Mouse (Mus musculus) embryo, embryonic 10 days (tissue): ENCODE data around the gene Ccdc65.

Experiments
- DNase-seq: peaks from one replicate; pipeline ENCODE4 v3.0.0-alpha.2; 2015; ENCODE audit warnings: low spot score

Gene Ccdc65

DNA sequence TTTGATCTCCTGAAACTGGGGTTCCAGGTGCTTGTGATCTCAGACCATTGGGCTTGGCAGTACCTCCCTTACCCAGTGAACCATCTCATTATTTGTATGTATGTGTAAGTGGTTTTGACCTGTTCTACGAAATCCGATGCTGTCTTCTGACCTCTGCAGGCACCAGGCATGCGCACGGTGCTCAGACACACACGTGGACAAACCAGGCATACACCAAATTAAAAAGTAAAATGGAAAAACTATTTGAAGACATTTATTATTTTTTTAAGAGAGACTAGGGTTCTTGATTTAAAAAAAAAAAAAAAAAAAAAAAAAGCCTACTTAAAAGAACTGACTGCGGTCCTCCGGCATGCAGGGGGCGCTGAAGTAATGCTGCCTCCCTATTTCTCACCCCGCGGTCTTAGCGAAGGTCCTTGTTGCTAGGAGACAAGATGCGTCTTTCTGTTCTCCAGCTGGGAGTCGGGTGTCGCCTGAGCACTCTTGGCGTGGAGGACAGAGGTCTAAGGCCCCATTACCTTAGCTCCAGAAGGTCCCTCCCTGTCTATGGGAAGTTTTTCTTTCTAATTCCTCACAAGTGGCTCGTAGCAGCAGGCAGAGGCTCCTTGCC lies at the start of gene Ccdc65:
Ccdc65 (plus strand) TSS at position 442 of the 607 bp plus-strand sequence.
- DNase-seq: peak; percentile 92

DNA sequence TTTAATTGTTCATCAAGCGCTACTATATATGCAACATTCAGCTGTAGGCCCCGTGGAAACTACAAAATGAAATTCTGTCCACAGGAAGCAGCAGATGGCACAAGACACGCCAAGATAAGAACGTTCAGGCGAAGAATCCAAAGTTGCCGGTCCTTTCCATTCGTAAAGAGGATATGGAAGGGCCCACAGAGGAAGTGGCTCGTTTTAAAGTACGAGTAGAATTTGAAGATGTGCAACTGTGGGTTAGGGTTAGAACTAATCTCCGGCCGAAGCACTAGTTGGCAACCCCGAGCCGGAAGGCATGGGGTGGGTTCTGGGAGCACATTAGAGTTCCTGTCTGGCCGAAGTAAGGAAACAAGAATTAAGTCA lies 45.8 kb upstream of the Ccdc65 start:
- DNase-seq: no peak

DNA sequence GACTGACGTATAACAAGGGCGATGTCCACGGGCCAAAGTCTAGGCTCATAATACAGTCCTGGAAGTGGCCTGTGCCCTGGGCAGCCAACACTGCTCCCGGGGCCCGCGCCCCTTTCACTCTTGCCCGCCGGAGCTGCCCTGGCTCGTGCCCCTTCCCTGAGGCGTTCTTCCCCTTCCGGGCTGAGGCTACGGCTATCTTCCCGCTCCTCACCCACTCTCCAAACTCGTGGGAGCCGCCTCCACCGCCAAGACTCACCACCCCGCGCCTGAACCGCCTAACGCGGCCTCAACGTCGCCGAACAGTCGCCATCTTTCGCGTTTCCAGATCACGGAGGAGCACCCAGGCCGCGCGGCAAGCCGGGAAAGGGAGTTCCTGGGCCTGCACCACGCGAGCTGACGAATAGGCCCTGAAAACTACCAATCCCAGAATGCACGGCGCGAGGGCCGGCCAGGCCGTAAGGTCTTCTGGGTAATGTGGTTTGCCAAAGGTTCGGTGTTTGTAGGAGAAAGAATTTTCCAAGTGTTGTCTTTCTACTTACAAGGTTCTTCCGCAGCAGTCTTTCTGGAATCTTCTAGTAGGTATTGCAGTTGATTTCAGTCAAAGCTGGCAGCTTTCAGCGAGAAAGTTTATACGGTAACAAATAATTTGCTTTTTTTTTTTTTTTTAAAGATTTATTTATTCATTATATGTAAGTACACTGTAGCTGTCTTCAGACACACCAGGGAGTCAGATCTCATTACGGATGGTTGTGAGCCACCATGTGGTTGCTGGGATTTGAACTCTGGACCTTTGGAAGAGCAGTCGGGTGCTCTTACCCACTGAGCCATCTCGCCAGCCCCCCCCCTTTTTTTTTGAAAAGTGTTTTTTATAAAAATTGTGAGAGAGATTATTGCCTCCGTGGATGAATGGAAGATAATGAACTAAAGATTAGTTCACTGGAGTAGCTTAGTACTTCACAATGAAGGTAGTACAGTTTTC lies 45.2 kb upstream of the Ccdc65 start, which contains the start of gene Ddx23:
Ddx23 (minus strand) TSS at position 328 of the 979 bp plus-strand sequence.
- DNase-seq: peak; percentile 99

DNA sequence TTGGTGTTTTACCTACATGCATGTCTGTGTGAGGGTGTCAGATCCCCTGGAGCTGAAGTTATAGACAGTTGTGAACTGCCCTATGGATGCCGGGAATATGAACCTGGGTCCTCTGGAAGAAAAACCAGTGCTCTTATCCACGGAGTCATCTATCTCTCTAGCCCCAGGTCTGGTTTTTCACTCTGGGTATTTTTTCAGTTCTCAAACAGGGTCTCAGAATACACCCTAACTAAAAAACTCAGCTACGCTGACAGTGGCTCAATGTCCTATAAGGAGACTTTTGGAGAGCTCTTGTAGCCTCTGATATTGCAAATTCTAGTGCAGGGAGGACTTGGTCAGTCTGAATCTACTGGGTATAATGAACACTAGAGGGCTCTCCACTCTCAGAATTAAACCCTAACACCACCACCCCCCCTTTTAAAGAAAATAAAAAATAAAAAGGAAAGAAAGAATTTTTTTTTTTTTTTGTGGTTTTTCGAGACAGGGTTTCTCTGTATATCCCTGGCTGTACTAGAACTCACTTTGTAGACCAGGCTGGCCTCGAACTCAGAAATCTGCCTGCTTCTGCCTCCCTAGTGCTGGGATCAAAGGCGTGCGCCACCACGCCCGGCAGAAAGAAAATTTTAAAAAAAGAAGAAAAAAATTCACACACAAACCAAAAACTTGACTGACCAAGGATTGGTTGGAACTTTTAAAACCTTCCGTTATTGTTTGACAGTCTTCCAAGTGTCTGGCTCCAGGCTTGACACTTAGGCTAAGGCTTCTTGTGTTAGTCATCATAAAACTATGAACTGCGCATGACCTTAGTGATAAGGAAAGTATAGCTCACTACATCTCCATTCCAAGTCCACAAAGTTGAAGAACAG lies 43.7 kb upstream of the Ccdc65 start:
- DNase-seq: no peak

DNA sequence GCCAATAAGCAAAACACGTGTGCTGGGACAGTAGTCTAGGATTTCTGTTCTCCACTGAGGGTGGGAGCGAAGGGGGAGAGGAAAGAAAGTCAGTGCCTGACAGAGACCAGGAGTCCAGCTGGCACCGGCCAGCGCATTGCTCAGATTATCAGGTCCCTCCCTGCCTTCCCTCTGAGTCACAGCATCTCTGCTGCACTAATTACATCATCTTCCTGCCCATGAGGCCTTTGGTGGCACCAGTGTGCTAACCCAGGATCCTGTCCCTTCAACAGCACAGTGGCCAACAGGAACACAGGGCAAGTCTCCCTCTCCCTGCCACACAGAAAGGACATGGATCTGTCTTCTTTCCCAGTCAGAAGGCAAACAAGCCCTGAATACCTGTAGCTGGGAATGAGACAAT lies 35.4 kb upstream of the Ccdc65 start:
- no peak for DNase-seq

DNA sequence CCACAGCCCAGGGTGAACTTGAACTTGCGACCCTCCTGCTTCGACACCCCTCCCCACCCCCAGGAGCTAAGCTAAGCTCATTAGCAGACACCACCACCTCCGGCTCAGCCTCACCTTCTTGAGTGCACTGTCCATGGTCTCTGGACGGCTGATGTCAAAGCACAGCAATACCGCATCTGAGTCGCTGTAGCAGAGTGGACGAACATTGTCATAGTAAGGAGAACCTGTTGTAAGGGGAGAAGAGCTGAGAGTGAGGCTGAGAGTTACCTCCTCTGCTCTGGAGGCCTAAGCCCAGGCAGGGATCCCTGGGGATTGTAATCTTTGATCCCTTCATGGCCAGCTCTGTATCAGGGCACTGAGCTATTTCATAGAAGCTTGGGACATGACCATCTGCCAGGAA lies 34.3 kb upstream of the Ccdc65 start:
- DNase-seq: no peak

DNA sequence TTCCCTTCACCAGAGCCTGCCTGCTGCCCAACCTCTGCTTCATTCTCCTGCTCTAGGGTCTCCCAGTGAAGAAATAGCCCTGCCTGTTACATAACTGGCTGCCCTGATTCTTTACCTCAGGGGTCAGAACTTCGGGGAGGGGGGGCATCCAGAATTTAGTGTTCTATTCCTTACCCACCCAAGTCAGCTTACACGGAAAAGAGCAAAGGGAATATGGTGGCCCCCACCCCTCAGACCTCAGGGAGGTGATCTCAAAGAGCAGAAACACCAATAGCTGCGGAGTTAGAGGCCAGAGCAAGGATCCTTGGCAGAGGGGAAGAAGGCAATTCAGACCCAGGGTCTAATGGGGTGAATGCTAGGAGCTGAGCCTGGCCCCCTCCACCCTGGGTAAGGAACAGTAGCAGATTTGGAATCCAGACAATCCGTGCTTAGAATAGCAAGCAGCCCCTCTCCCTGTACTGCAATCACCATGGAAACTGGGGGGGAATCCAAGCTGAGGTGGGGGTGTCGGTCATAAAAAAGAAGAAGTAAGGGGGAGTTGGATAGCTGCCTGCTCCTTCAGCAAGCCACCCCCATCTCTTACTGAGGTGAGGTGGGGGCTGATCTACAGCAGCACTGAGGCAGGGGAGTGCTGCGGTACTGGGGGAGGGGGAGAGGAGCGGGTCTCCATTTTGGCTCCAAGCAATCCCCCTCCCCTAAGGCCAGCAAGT lies 33.6 kb upstream of the Ccdc65 start:
- peak; percentile 26 for DNase-seq

DNA sequence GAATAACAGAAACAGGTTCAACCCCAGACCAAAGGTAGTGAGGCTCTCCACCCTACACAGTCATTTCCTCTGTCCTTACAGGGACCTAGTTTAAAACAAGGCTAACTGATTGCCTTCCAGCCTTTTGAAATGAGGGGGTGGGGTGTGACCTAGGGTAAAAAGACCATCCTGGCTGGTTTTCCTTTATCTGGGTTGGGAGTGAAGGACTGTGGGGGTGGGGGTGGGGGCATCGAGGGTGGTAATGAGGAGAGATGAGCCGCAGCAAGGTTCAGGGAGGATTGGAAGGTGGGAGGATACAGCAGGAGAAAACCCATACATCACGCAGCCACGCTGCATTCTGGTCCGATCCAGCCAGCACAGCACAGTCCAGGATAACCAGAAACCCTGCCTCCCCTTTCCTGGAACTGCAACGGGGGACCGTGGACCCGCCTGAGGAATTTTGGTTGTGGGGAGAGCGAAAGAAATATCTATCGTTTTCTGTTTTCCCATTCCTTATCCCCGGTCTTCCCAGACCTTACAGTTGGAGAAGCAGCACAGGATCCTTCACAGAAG lies 32.9 kb upstream of the Ccdc65 start:
- DNase-seq: no peak

DNA sequence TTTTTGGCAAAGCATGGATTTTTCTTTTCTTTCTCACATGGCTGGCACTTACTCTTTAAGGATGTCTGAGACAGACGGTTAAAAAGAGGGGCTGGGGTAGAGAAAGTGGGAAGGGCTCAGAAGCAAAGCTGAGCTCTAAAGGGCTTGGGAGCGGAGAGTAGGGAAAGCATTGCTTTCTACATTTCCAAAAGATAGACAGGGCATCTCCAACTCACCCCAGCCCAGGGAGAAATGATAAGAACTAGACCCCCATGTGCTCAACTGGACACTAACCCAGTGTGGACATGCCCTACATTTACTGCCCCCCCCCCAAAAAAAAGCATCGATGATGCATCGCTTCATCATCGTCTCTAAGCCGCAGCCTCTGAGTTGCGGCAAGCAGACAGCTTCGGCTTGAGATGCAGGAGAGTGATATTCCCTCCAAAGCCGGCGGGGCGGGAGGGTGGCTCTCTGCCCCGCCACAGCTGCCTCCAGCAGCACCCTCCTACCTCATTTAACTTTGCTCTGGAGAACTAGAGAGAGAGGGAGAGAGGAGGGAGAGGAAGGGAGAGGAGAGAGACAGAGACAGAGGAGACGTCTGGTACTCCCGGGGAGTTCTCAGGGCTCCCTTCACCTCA lies 32.3 kb upstream of the Ccdc65 start:
- DNase-seq: no peak

DNA sequence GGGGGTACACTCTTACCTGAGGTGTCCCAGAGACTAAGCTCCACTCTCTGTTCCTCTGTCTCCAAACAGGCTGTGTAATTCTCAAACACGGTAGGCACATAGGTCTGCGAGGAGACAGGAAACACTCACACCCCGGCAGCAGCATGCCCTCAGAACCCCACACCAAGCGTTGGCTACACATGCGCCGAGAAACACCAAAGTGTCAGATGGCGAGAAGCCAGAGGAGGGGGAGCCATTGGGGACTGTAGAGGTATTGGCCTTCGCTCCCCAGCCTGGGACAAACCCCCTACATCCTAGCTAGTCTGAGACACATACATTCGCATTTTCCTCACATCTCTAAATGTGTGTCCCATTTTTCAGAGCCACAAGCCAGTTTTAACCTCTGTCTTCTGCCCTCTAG lies 31.5 kb upstream of the Ccdc65 start:
- no peak for DNase-seq

DNA sequence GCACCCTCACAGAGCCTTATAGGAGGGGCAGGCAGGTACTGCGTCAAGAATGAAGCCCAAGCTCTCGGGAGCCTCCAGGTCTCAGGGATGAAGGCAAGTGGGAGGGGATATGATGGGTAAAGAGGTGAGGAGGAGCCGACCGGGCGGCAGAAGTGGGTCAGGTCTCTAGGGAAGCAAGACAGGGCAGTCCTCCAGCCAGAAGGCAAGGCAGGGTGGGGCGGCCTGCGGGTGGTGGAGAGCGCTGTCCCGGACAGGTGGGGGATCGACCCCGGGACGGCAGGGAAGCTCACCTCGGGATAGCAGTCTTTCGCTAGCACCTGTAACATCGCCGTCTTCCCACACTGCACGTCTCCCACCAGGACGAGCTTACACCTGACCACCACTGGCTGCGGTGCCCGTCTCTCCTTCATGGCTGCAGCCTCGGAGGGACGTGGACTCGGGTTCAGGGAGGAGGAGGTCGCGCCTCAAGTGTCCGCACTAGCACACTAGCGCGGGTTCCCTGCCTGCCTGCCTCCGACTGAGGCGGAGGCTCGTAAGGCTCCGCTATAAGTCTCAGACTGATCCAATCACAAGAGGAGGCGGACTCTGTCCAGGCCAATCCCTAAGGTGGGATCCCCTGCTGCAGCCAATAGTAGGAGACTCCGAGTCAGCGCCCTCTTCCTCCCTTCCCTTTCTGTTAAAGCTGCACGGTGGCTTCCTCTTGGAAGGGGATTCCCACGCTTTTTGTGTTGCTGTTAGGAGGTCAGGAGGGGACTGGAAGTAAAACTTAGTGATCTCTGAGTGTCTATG lies 30.9 kb upstream of the Ccdc65 start, which contains the start of gene Rnd1:
Rnd1 (minus strand) TSS at position 522 of the 789 bp plus-strand sequence.
- DNase-seq: peak; percentile 93

DNA sequence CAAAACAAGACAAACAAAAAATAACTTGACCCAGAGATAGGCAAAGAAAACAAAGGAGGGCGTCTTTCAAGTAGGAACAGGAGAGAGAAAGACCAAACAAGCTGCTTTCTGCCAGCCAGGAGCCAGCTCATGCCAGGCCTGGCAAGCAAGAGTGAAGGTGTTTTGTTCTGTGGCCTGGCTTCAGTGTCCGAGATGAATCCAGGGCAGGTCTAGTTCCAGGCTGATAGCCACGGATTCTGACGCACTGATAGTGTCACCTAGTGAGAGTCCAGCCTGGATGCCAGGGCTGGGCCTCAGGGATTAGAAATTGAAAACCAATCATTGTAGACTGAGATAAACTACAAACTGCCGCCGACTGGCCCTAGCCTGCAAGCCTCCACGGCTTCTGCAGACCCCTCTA lies 30.0 kb upstream of the Ccdc65 start:
- DNase-seq: no peak

DNA sequence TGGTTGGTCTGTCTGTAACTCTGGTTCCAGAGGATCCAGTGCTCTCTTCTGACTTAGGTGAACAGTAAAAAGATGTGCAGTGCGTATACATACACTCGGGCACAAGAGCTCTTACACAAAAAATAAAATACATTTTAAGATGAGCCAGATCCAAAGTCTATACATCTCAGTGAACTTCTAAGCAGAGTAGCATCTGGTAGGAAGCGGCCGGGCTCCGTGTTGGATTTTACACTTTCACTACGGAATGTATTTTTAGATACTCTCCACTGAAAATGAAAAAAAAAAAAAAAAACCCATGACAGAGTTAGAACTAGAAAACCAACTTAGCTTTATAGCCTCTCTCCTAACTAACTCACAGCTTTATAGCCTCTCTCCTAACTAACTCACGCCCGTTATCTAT lies 27.3 kb upstream of the Ccdc65 start:
- DNase-seq: no peak

DNA sequence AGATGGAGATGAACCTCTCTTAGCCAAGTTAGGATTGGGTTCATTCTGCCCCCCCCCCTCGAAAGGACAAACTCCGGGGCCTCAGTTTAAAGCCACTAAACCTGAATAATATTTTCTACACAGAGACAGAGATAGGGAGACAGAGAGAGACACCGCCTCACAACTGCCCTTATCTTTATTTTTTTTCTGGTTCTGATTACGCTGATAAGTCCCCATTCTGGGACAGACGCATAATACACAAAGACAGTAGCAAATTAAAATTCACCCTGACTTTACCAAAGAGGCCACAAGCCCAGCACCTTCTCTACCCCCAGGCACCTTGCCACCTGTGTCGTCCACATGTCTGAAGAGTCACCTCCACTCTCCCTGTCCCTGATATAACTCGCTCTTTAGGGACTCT lies 26.4 kb upstream of the Ccdc65 start:
- no peak for DNase-seq

DNA sequence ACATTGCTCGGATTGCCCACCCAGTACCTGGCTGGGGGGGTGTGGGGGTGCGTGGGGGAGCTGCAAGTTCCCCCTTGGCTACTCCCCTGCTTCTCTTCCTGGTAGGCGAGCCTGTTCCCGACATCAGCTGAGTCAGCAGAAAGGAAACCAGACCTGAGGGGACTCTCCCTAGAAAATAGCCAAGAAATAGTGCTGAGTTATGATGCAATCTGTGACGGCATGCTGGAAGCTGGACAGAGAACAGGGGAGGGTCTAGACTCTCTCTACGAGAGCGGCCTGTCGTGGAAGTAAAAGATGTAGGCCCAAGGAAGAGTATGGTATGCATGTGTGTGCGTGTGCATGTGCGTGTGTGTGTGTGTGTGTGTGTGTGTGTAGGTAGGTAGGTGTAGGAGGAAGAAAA lies 24.8 kb upstream of the Ccdc65 start:
- no peak for DNase-seq

DNA sequence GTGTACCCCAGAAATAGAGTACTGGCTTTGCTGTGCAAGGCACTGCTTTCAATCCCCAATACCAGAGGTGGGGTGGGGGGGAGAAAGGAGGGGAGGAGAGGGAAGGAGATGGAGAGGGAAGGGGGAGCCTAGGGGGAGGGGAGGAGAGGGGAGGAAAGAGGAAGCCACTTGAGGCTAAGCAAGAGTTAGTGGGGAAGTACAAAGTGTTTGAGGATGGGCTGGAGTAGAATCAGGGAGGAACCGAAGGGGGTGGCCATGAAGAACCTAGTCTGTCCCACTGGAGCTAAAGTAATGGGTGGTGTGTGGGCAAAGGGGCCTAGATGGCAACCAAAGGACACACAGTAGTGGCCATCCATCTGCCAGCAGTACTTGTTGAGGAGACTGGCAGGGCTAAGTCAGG lies 24.3 kb upstream of the Ccdc65 start:
- DNase-seq: no peak

DNA sequence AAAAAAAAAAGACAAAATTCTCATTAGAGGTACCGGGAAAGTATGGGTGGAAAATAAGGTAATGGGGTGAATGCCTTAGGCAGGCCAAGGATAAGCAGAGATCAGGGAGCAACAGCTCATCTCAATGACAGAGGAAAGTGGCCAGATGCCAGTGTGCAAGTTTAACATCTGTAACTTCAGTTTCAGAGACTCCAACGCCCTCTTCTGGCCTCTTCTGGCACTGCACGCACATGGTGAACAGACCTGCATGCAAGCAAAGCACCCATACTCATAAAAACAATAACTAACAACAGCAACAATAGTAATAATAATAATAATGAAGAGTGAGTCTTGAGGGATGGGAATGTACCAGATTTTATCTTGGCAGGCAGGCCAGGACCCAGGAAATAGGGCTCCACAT lies 22.1 kb upstream of the Ccdc65 start:
- no peak for DNase-seq

DNA sequence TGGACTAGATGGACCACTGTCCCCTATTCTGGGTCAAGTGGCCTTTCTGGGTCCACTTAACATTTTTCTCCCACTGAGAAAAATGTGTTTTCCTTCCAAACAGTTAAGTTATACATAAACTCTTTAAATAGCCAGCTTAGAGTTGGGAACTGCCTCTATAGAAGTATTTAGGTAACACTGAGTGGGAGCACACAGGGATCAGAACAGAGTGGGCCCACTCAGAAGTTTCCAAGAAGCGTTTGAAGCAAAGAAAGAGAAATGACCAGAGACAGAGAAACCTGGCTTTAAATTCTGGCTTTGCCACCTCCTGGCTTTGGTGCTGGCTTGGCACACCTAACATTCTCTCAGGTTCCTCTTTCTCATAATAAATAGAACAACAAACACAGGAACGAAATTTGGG lies 18.3 kb upstream of the Ccdc65 start:
- DNase-seq: no peak

DNA sequence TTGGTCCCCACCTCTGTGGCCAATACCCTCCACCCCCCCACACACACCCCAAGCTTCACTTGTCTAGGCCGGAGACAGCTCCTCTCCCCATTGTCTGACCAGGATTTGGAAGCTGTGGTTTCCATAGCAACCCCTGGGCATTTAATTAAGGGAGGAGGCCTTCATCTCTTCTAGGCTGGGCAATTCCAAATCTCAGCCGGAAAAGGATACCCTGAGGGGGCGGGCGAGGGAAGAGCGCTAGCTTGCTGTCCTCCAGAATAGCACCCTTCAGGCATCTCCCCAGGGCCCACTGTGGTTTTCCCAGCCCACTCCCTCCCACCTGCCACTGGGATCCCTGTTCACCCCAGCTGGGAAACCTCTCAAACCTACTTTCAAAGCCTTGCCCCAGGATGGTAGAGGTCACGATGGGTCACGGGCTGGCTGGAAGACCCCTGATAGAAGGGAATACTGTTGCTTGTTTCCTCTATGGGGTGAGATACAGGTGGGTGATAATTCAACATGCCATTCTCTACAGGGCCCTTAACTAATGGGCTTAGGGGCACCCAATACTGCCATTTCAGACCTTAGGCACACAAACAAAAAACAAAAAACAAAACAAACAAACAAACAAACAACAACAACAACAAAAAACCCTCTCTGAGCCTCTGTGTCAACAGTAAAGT lies 16.4 kb upstream of the Ccdc65 start:
- DNase-seq: peak; percentile 78
